Mouse (Mus musculus): ENCODE data around the gene Trpt1. TPM values are rescaled to one million over a fixed set of nuclear protein-coding genes. Genes with fewer than 3 reads are reported as not detected.
A peak's percentile ranks its signal among the peaks of the same experiment; 100 is the strongest.
"Not testable (repeated sequence)": the region's sequence is repeated elsewhere in the genome, so short reads cannot be mapped to it uniquely, and the experiment has no call there.

Gene Trpt1
- polyA plus RNA-seq, 1 experiment from 2014 or later: 9.7 TPM

GRCm38 (mm10) chr19:6987061-6987903, 8.6 kb upstream of the Trpt1 start, which contains the start of gene Vegfb:
Gene Vegfb (minus strand): TSS chr19:6987651.
- under 1% methylated on average over 71 of the region's 85 CpGs for WGBS
- DNase-seq (ENCODE audit: low spot score) (peak; percentile 74), ATAC-seq (ENCODE audit: insufficient number of reproducible peaks, low FRiP score, low TSS enrichment, low read depth) (peak; percentile 27; the same call in 1 of the 2 replicates)

GRCm38 (mm10) chr19:6987904-6988285, 8.0 kb upstream of the Trpt1 start:
- peaks cover 5% of the 10 kb centered on the region for H3K36me3 ChIP-seq (ENCODE audit: control insufficient read depth, insufficient read depth, low read length)
- 6% methylated on average over 8 of the region's 8 CpGs for WGBS
- H3K4me1 ChIP-seq (ENCODE audit: control insufficient read depth, insufficient read depth, low read length): peaks cover 19% of the 10 kb centered on the region
- H3K9ac ChIP-seq (ENCODE audit: low read length): peak overlapping the region; percentile 91
- peak overlapping the region; percentile 74 for H3K4me3 ChIP-seq (ENCODE audit: low read depth, low read length)
- H3K27ac ChIP-seq (replicated peaks; ENCODE audit: low read depth, low read length): no peak overlapping the region; the same call in 1 of the 2 replicates
- H3K27me3 ChIP-seq (ENCODE audit: control insufficient read depth, insufficient read depth, low read length): no peaks in the 10 kb centered on the region
- H3K4me2 ChIP-seq (ENCODE audit: low read depth, severe bottlenecking): peak overlapping the region; percentile 88
- no peak for DNase-seq (ENCODE audit: low spot score)
- no peak for ATAC-seq (ENCODE audit: insufficient number of reproducible peaks, low FRiP score, low TSS enrichment, low read depth)
- no peaks in the 10 kb centered on the region for H3K9me3 ChIP-seq (ENCODE audit: control insufficient read depth, low read length)

More at GRCm38 (mm10) chr19:6987061-6987903, 8.6 kb upstream of the Trpt1 start, which contains the start of gene Vegfb:
- Histone ChIP-seq H3K9ac (ENCODE audit: low read length) (peak within 1 kb of the TSS; percentile 91), H3K4me3 (ENCODE audit: low read depth, low read length) (peak within 1 kb of the TSS; percentile 74), H3K27ac (replicated peaks; ENCODE audit: low read depth, low read length) (peak within 1 kb of the TSS; percentile 79), H3K4me2 (ENCODE audit: low read depth, severe bottlenecking) (peak within 1 kb of the TSS; percentile 88), H3K27me3 (ENCODE audit: control insufficient read depth, insufficient read depth, low read length) (no peaks in the 10 kb centered on the region), H3K9me3 (ENCODE audit: control insufficient read depth, low read length) (no peaks in the 10 kb centered on the region), H3K4me1 (ENCODE audit: control insufficient read depth, insufficient read depth, low read length) (peaks cover 19% of the 10 kb centered on the region), H3K36me3 (ENCODE audit: control insufficient read depth, insufficient read depth, low read length) (peaks cover 8% of the 10 kb centered on the region)

- DNase-seq (ENCODE audit: low spot score): no peak
- peaks cover 19% of the 10 kb centered on the region for H3K4me1 ChIP-seq (ENCODE audit: control insufficient read depth, insufficient read depth, low read length)
- H3K27me3 ChIP-seq (ENCODE audit: control insufficient read depth, insufficient read depth, low read length): no peaks in the 10 kb centered on the region
- no peak overlapping the region for H3K9ac ChIP-seq (ENCODE audit: low read length)
- H3K4me2 ChIP-seq (ENCODE audit: low read depth, severe bottlenecking): no peak overlapping the region
- H3K27ac ChIP-seq (replicated peaks; ENCODE audit: low read depth, low read length): no peak overlapping the region
- 83% methylated on average over 8 of the region's 8 CpGs for WGBS
- H3K4me3 ChIP-seq (ENCODE audit: low read depth, low read length): no peak overlapping the region
- peaks cover 3% of the 10 kb centered on the region; the same call in 1 of the 2 replicates for H3K36me3 ChIP-seq (ENCODE audit: control insufficient read depth, insufficient read depth, low read length)
- ATAC-seq (ENCODE audit: insufficient number of reproducible peaks, low FRiP score, low TSS enrichment, low read depth): no peak
- no peaks in the 10 kb centered on the region for H3K9me3 ChIP-seq (ENCODE audit: control insufficient read depth, low read length)
Measured at GRCm38 (mm10) chr19:6989251-6989650, 6.7 kb upstream of the Trpt1 start.

GRCm38 (mm10) chr19:6990712-6991111, 5.2 kb upstream of the Trpt1 start:
- no peak for DNase-seq (ENCODE audit: low spot score)
- Histone ChIP-seq H3K4me3 (ENCODE audit: low read depth, low read length) (no peak overlapping the region), H3K4me2 (ENCODE audit: low read depth, severe bottlenecking) (no peak overlapping the region), H3K9me3 (ENCODE audit: control insufficient read depth, low read length) (no peaks in the 10 kb centered on the region), H3K27me3 (ENCODE audit: control insufficient read depth, insufficient read depth, low read length) (no peaks in the 10 kb centered on the region), H3K36me3 (ENCODE audit: control insufficient read depth, insufficient read depth, low read length) (no peaks in the 10 kb centered on the region), H3K9ac (ENCODE audit: low read length) (no peak overlapping the region), H3K27ac (replicated peaks; ENCODE audit: low read depth, low read length) (no peak overlapping the region), H3K4me1 (ENCODE audit: control insufficient read depth, insufficient read depth, low read length) (peaks cover 26% of the 10 kb centered on the region)
- WGBS: 90% methylated on average over 6 of the region's 6 CpGs
- no peak for ATAC-seq (ENCODE audit: insufficient number of reproducible peaks, low FRiP score, low TSS enrichment, low read depth)

- not testable (repeated sequence) for H3K9ac ChIP-seq (ENCODE audit: low read length); DNase-seq (ENCODE audit: low spot score); H3K27me3 ChIP-seq (ENCODE audit: control insufficient read depth, insufficient read depth, low read length); ATAC-seq (ENCODE audit: insufficient number of reproducible peaks, low FRiP score, low TSS enrichment, low read depth); H3K9me3 ChIP-seq (ENCODE audit: control insufficient read depth, low read length); H3K4me2 ChIP-seq (ENCODE audit: low read depth, severe bottlenecking); H3K36me3 ChIP-seq (ENCODE audit: control insufficient read depth, insufficient read depth, low read length); H3K27ac ChIP-seq (replicated peaks; ENCODE audit: low read depth, low read length); H3K4me3 ChIP-seq (ENCODE audit: low read depth, low read length)
- WGBS: 96% methylated on average over 6 of the region's 6 CpGs
- H3K4me1 ChIP-seq (ENCODE audit: control insufficient read depth, insufficient read depth, low read length): peaks cover 24% of the 10 kb centered on the region
Measured at GRCm38 (mm10) chr19:6991166-6991565, 4.8 kb upstream of the Trpt1 start.

GRCm38 (mm10) chr19:6992011-6992858, 3.7 kb upstream of the Trpt1 start, which contains the start of gene Dnajc4:
Gene Dnajc4 (minus strand): TSS chr19:6992572.
- peak; percentile 96 for DNase-seq (ENCODE audit: low spot score)
- peak within 1 kb of the TSS; percentile 95 for H3K4me2 ChIP-seq (ENCODE audit: low read depth, severe bottlenecking)
- H3K27ac ChIP-seq (replicated peaks; ENCODE audit: low read depth, low read length): no peak within 1 kb of the TSS
- ATAC-seq (ENCODE audit: insufficient number of reproducible peaks, low FRiP score, low TSS enrichment, low read depth): peak; percentile 86
- H3K9me3 ChIP-seq (ENCODE audit: control insufficient read depth, low read length): no peaks in the 10 kb centered on the region
- peak within 1 kb of the TSS; percentile 70 for H3K9ac ChIP-seq (ENCODE audit: low read length)
- 3% methylated on average over 37 of the region's 37 CpGs for WGBS
- peaks cover 25% of the 10 kb centered on the region for H3K4me1 ChIP-seq (ENCODE audit: control insufficient read depth, insufficient read depth, low read length)
- no peaks in the 10 kb centered on the region for H3K27me3 ChIP-seq (ENCODE audit: control insufficient read depth, insufficient read depth, low read length)
- H3K36me3 ChIP-seq (ENCODE audit: control insufficient read depth, insufficient read depth, low read length): no peaks in the 10 kb centered on the region
- H3K4me3 ChIP-seq (ENCODE audit: low read depth, low read length): peak within 1 kb of the TSS; percentile 45

GRCm38 (mm10) chr19:6993011-6993770, 2.7 kb upstream of the Trpt1 start:
- Histone ChIP-seq H3K36me3 (ENCODE audit: control insufficient read depth, insufficient read depth, low read length) (peaks cover 2% of the 10 kb centered on the region; the same call in 1 of the 2 replicates), H3K27me3 (ENCODE audit: control insufficient read depth, insufficient read depth, low read length) (no peaks in the 10 kb centered on the region), H3K4me2 (ENCODE audit: low read depth, severe bottlenecking) (peak overlapping the region; percentile 95), H3K4me3 (ENCODE audit: low read depth, low read length) (peak overlapping the region; percentile 45), H3K9me3 (ENCODE audit: control insufficient read depth, low read length) (no peaks in the 10 kb centered on the region), H3K4me1 (ENCODE audit: control insufficient read depth, insufficient read depth, low read length) (peaks cover 21% of the 10 kb centered on the region), H3K27ac (replicated peaks; ENCODE audit: low read depth, low read length) (no peak overlapping the region), H3K9ac (ENCODE audit: low read length) (peak overlapping the region; percentile 54)
- ATAC-seq (ENCODE audit: insufficient number of reproducible peaks, low FRiP score, low TSS enrichment, low read depth) (no peak), DNase-seq (ENCODE audit: low spot score) (no peak)
- WGBS: 61% methylated on average over 14 of the region's 14 CpGs
